Mouse (Mus musculus) lung, adult 2 months (tissue): ENCODE data around the gene Dmrtc2.

ENCODE experiments used
- CTCF ChIP-seq: fragments of 200-500 bp; IDR thresholded peaks from 2 replicates; pipeline ENCODE4 v1.5.1; 2011; ENCODE audit warnings: mild to moderate bottlenecking, low read length, control low read depth; ENCODE audit not compliant: insufficient read depth
- POLR2A ChIP-seq: fragments of 200-500 bp; IDR thresholded peaks from 2 replicates; pipeline ENCODE4 v1.6.1; 2011; ENCODE audit warnings: low read depth, mild to moderate bottlenecking, control low read depth, low read length, borderline replicate concordance; ENCODE audit errors: extremely low read depth

DNA sequence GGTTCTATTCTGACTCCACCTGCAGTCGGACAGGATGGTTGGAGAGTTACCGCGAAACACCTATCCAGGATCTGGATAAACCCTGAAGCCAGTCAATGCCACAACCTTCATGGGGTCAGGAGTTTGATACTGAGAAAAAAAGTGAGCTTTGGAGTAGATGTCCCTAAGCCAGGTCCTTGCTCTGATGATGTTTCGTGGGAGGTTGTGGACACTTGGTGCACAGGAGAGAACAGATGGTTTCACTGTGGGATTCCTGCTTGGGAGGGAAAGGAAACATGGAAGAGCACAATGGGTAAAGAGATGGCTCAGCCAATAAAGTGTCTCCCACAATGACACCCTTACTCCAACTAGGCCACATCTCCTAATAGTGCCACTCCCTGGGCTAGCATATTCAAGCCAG, 42.7 kb upstream of the Dmrtc2 start:
- TF ChIP-seq POLR2A (no peak), CTCF (no peak)
